Mouse (Mus musculus) stomach, postnatal 0 days (tissue): ENCODE data around the gene Ly6g6d.

Experiments used
- CTCF ChIP-seq: IDR thresholded peaks from 2 replicates; pipeline ENCODE4 v1.5.1; 2016; ENCODE audit warnings: antibody characterized with exemption, low read depth, mild to moderate bottlenecking, moderate library complexity
- EP300 ChIP-seq: optimal IDR thresholded peaks from 2 replicates; pipeline ENCODE3; 2016; ENCODE audit warnings: antibody characterized with exemption

- peak; percentile 80 for TF ChIP-seq CTCF
- TF ChIP-seq EP300, result no peak
These were observed 28.0 kb upstream of the Ly6g6d start for GRCm38 (mm10) chr17:35105740-35106389.
